Mouse (Mus musculus) ES-E14 (cell line): ENCODE results near the gene Llgl1. TPM values are rescaled to one million over a fixed set of nuclear protein-coding genes. Genes with fewer than 3 reads are reported as not detected.
A peak's percentile ranks its signal among the peaks of the same experiment; 100 is the strongest.

Experiments used
- DNase-seq: peaks from one replicate; pipeline ENCODE4 v3.0.0-alpha.2; 2013; ENCODE audit warnings: low read depth, low spot score
- H3K27ac ChIP-seq: 2 replicates; pipeline ENCODE4 v1.5.1; 2012; ENCODE audit warnings: low read depth, mild to moderate bottlenecking, low read length, moderate library complexity, mixed read lengths; ENCODE audit not compliant: poor library complexity, insufficient read depth, severe bottlenecking
- H3K36me3 ChIP-seq: 2 replicates; pipeline ENCODE4 v1.6.1; 2012; ENCODE audit warnings: mild to moderate bottlenecking, low read length, moderate library complexity, mixed read lengths; ENCODE audit not compliant: control insufficient read depth, poor library complexity, insufficient read depth, severe bottlenecking
- H3K4me1 ChIP-seq, 2 experiments: fragments of 150-350 bp in 1 of 2; sonication (generic) in 1 of 2; 2 replicates each; pipeline ENCODE4 v1.6.1; 2012; ENCODE audit warnings: low read length in 2 of 2, mild to moderate bottlenecking in 1 of 2, mixed read lengths in 1 of 2; ENCODE audit not compliant: control insufficient read depth in 2 of 2, insufficient read depth in 2 of 2, poor library complexity in 1 of 2
- H3K4me3 ChIP-seq, 2 experiments: fragments of 150-350 bp in 1 of 2; sonication (generic) in 1 of 2; 2 replicates each; pipeline ENCODE4 v1.5.1; 2012; ENCODE audit warnings: low read length in 2 of 2, low read depth in 1 of 2, mild to moderate bottlenecking in 1 of 2, mixed read lengths in 1 of 2; ENCODE audit not compliant: insufficient read depth in 1 of 2, poor library complexity in 1 of 2, severe bottlenecking in 1 of 2
- H3K9ac ChIP-seq: 2 replicates; pipeline ENCODE4 v1.6.1; 2012; ENCODE audit warnings: low read depth, mild to moderate bottlenecking, low read length, mixed read lengths; ENCODE audit not compliant: poor library complexity, insufficient read depth, severe bottlenecking
- H3K9me3 ChIP-seq: fragments of 150-350 bp; sonication (generic); 2 replicates; pipeline ENCODE4 v1.6.1; 2012; ENCODE audit warnings: low read depth, mild to moderate bottlenecking, low read length; ENCODE audit not compliant: control insufficient read depth, insufficient read depth
- CHD2 ChIP-seq: IDR thresholded peaks from 2 replicates; pipeline ENCODE4 v1.6.1; 2014; ENCODE audit warnings: mild to moderate bottlenecking, low read depth, low read length, inconsistent platforms
- HCFC1 ChIP-seq: IDR thresholded peaks from 2 replicates; pipeline ENCODE4 v1.6.1; 2012; ENCODE audit warnings: low read length, inconsistent platforms, borderline replicate concordance; ENCODE audit not compliant: insufficient read depth
- MAFK ChIP-seq: IDR thresholded peaks from 2 replicates; pipeline ENCODE4 v1.6.1; 2014; ENCODE audit warnings: mild to moderate bottlenecking, low read depth, low read length, inconsistent platforms; ENCODE audit not compliant: insufficient read depth
- ZC3H11A ChIP-seq: IDR thresholded peaks from 2 replicates; pipeline ENCODE4 v1.6.1; 2012; ENCODE audit warnings: low read depth, mild to moderate bottlenecking, inconsistent platforms, low read length, borderline replicate concordance
- ZNF384 ChIP-seq: IDR thresholded peaks from 2 replicates; pipeline ENCODE4 v1.6.1; 2012; ENCODE audit warnings: low read depth, low read length, inconsistent platforms
- in situ Hi-C, 2 experiments: fragments of 600-800 bp; cut with MboI; formaldehyde crosslinking; loops; one replicate each; pipeline ENCODE4 v1.15.1; 2025; ENCODE audit warnings: low sequenced_read_pairs in 2 of 2, inconsistent platforms in 1 of 2; ENCODE audit not compliant: unreplicated experiment in 2 of 2
- total RNA-seq: library from RNA; depleted of rRNA; stranded (reverse); fragments of 300-350 nt; gene quantifications from 2 replicates; pipeline ENCODE4 v1.2.3, GENCODE M21; 2012

The Llgl1 gene
- total RNA-seq, 1 experiment = 25.5 TPM

DNA sequence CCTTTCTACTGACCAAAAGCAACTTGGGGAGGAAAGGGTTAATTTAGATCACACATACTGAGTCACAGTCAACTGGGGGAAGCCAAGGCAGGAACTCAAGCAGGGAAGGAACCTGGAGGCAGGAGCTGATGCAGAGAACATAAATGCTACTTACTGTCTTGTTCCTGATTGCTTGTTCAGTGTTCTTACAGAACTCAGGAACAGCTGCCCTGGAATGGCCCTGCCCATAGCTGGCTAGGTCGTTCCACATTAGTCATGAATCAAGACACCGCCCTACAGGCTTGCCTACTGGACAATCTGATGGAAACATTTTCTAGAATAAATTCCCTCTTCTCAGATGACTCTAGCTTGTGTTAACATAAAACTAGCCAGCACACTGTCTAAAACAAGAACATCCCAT, 34.7 kb downstream of the Llgl1 start:
- TF ChIP-seq MAFK = no peak
- Histone ChIP-seq H3K9ac (no peak overlapping the region), H3K4me3 (no peak overlapping the region), H3K9me3 (no peaks in the 10 kb centered on the region), H3K4me1 (peaks cover 0 to 4% of the 10 kb centered on the region in 2 experiments; a peak in 2 of 4 replicates), H3K36me3 (peaks cover 3% of the 10 kb centered on the region; the same call in 1 of the 2 replicates), H3K27ac (no peak overlapping the region)
- no peak for DNase-seq
- in situ Hi-C loops = no loop called here

- no peak for TF ChIP-seq MAFK
- TF ChIP-seq CHD2 = no peak
- TF ChIP-seq ZNF384 = no peak
- TF ChIP-seq HCFC1 = no peak
- TF ChIP-seq ZC3H11A = no peak
- H3K36me3 ChIP-seq = peaks cover 3% of the 10 kb centered on the region; the same call in 1 of the 2 replicates
- DNase-seq = no peak
- in situ Hi-C loops = no loop called here
- H3K4me1 ChIP-seq = peaks cover 2 to 7% of the 10 kb centered on the region in 2 experiments; a peak in 3 of 4 replicates
- H3K9me3 ChIP-seq = no peaks in the 10 kb centered on the region
- no peak overlapping the region for H3K9ac ChIP-seq
- no peak overlapping the region for H3K4me3 ChIP-seq
- no peak overlapping the region for H3K27ac ChIP-seq
Observed at GRCm38 (mm10) chr11:60735191-60735590, 35.7 kb downstream of the Llgl1 start.

DNA sequence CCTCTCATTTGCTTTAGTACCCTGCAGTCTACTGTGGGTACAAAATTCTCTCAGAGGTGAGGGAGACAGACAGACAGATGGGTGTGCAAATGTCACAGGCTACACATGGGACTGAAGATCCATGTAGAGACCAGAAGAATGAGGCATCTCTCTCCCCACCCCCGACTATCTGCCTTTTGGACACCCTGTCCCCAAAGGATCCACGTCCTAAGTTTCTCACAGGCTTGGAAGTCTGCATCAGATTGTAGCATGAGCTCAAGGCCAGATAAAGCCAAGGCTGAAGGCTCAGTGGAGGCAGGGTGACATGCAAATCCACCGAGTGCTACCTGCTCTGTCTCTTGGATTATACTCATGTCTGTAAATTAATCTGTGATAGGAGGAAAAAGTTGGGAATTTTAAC, 37.0 kb downstream of the Llgl1 start:
- Histone ChIP-seq H3K27ac (no peak overlapping the region), H3K36me3 (0 out of 2 replicates have a peak, but pooled peaks cover 3% of the 10 kb centered on the region), H3K9me3 (no peaks in the 10 kb centered on the region), H3K4me3 (no peak overlapping the region), H3K4me1 (peaks cover 2 to 6% of the 10 kb centered on the region in 2 experiments; a peak in 3 of 4 replicates), H3K9ac (no peak overlapping the region)
- DNase-seq = no peak
- TF ChIP-seq ZC3H11A (no peak), CHD2 (no peak), HCFC1 (no peak)
- in situ Hi-C loops = no loop called here

DNA sequence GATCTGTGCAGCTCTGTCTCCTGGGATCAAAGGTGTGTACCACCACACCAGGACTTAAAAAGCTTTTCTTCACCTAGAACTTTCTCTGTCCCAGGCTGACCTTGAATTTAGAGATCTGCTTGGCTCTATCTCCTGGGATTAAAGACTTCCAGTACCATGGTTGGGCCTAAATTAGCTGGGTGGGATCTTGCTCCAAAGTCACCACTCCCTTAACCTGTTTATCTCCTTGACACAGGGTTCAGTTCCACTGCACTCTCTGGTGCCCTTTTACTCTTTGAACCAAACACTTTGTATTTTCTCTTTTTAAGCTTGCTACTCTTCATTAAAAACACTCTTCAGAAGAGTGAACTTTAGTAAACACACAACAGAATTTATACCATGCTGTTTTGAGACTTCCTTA, 37.9 kb downstream of the Llgl1 start:
- no peak overlapping the region for H3K9ac ChIP-seq
- H3K4me1 ChIP-seq = peaks cover 2 to 6% of the 10 kb centered on the region in 2 experiments; a peak in 3 of 4 replicates
- TF ChIP-seq HCFC1 (no peak), MAFK (no peak), CHD2 (no peak), ZNF384 (no peak), ZC3H11A (no peak)
- H3K4me3 ChIP-seq = no peak overlapping the region
- no peak overlapping the region for H3K27ac ChIP-seq
- no peaks in the 10 kb centered on the region for H3K9me3 ChIP-seq
- in situ Hi-C loops = no loop called here
- peaks cover 10% of the 10 kb centered on the region for H3K36me3 ChIP-seq
- DNase-seq = no peak

DNA sequence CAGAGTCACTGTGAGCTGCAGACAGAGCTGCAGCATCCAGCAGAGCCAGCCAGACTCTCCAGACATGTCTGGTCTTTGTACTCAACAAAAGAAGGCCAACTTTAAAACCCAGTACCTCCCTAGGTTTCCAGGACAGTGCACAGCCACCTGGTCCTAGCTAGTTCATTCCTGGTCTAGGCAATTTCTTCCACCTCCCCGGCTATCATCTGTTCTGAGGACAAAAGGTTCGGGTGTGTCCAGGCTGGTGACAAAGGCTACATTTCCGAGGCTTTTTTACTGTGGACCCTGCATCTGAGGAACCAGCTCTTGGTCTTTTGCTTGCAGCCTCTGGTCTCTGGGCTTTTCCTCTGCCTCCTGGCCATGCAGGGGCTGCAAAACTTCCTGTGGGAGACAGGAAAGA, 40.8 kb downstream of the Llgl1 start:
- no peaks in the 10 kb centered on the region for H3K9me3 ChIP-seq
- no peak overlapping the region for H3K4me3 ChIP-seq
- peaks cover 2 to 6% of the 10 kb centered on the region in 2 experiments; a peak in 3 of 4 replicates for H3K4me1 ChIP-seq
- H3K27ac ChIP-seq = peak overlapping the region; percentile 48; the same call in 1 of the 2 replicates
- no peak overlapping the region for H3K9ac ChIP-seq
- TF ChIP-seq MAFK (no peak), HCFC1 (no peak), ZC3H11A (no peak), CHD2 (no peak), ZNF384 (no peak)
- in situ Hi-C loops = no loop called here
- H3K36me3 ChIP-seq = peaks cover 22% of the 10 kb centered on the region
- peak; percentile 65 for DNase-seq
